Mouse (Mus musculus) cortical plate, adult 2 months (tissue): Measurements from ENCODE around the gene Vmn1r85. TPM values are rescaled to one million over a fixed set of nuclear protein-coding genes. Genes with fewer than 3 reads are reported as not detected.

Experiments used
- H3K27ac ChIP-seq: fragments of 200-500 bp; 2 replicates; pipeline ENCODE4 v1.5.1; 2012; ENCODE audit warnings: low read length, control low read depth, inconsistent platforms; ENCODE audit not compliant: insufficient read depth
- H3K4me1 ChIP-seq: fragments of 200-500 bp; 2 replicates; pipeline ENCODE4 v1.6.1; 2011; ENCODE audit warnings: low read length; ENCODE audit not compliant: control insufficient read depth, insufficient read depth
- H3K4me3 ChIP-seq: fragments of 200-500 bp; 2 replicates; pipeline ENCODE4 v1.5.1; 2011; ENCODE audit warnings: mild to moderate bottlenecking, low read length, control low read depth; ENCODE audit not compliant: insufficient read depth
- CTCF ChIP-seq: fragments of 200-500 bp; IDR thresholded peaks from 2 replicates; pipeline ENCODE4 v1.5.1; 2011; ENCODE audit warnings: mild to moderate bottlenecking, control low read depth, low read length; ENCODE audit not compliant: insufficient read depth; ENCODE audit errors: extremely low read depth
- POLR2A ChIP-seq: fragments of 200-500 bp; IDR thresholded peaks from 2 replicates; pipeline ENCODE4 v1.6.1; 2011; ENCODE audit warnings: mild to moderate bottlenecking, low read length, control low read depth; ENCODE audit not compliant: insufficient read depth; ENCODE audit errors: extremely low read depth
- polyA plus RNA-seq: library from polyadenylated mRNA; depleted of rRNA; stranded (reverse); fragments of >200 nt; gene quantifications from 2 replicates; pipeline ENCODE4 v1.2.3, GENCODE M21; 2012

The Vmn1r85 gene
- polyA plus RNA-seq, 1 experiment: not detected

GRCm38 (mm10) chr7:13041256-13041655, 53.7 kb downstream of the Vmn1r85 start:
- TF ChIP-seq CTCF: no peak
- no peak for TF ChIP-seq POLR2A

GRCm38 (mm10) chr7:13039181-13039580, 55.8 kb downstream of the Vmn1r85 start:
- peak overlapping the region; percentile 100; the same call in 1 of the 2 replicates for H3K27ac ChIP-seq
- TF ChIP-seq POLR2A: no peak
- no peak for TF ChIP-seq CTCF
- H3K4me1 ChIP-seq: peaks cover 3% of the 10 kb centered on the region; the same call in 1 of the 2 replicates
- no peak overlapping the region; the same call in 1 of the 2 replicates for H3K4me3 ChIP-seq

More at GRCm38 (mm10) chr7:13041256-13041655, 53.7 kb downstream of the Vmn1r85 start:
- Histone ChIP-seq H3K27ac (no peak overlapping the region), H3K4me3 (no peak overlapping the region), H3K4me1 (peaks cover 3% of the 10 kb centered on the region; the same call in 1 of the 2 replicates)

GRCm38 (mm10) chr7:13038621-13039169, 56.3 kb downstream of the Vmn1r85 start:
- peak overlapping the region; percentile 100 for H3K27ac ChIP-seq
- TF ChIP-seq POLR2A (no peak), CTCF (no peak)
- H3K4me3 ChIP-seq: peak overlapping the region; percentile 74

GRCm38 (mm10) chr7:13037901-13038555, 56.9 kb downstream of the Vmn1r85 start, which contains the start of gene Ube2m:
Gene Ube2m (minus strand): TSS chr7:13038275.
- peaks cover 3% of the 10 kb centered on the region; the same call in 1 of the 2 replicates for H3K4me1 ChIP-seq
- TF ChIP-seq POLR2A (peak; percentile 55; the same call in 1 of the 2 replicates), CTCF (no peak)
- peak within 1 kb of the TSS; percentile 74 for H3K4me3 ChIP-seq
- H3K27ac ChIP-seq: peak within 1 kb of the TSS; percentile 100

More at GRCm38 (mm10) chr7:13038621-13039169, 56.3 kb downstream of the Vmn1r85 start:
- H3K4me1 ChIP-seq: peaks cover 3% of the 10 kb centered on the region; the same call in 1 of the 2 replicates

GRCm38 (mm10) chr7:13037366-13037765, 57.6 kb downstream of the Vmn1r85 start:
- H3K4me1 ChIP-seq: peaks cover 3% of the 10 kb centered on the region; the same call in 1 of the 2 replicates
- TF ChIP-seq POLR2A (no peak), CTCF (no peak)
- H3K27ac ChIP-seq: peak overlapping the region; percentile 91
- H3K4me3 ChIP-seq: peak overlapping the region; percentile 74

GRCm38 (mm10) chr7:13036806-13037205, 58.2 kb downstream of the Vmn1r85 start:
- Histone ChIP-seq H3K4me1 (peaks cover 3% of the 10 kb centered on the region; the same call in 1 of the 2 replicates), H3K4me3 (peak overlapping the region; percentile 74), H3K27ac (0 out of 2 replicates have a peak overlapping the region, but pooled peaks have one; percentile 91)
- TF ChIP-seq CTCF (no peak), POLR2A (no peak)

GRCm38 (mm10) chr7:13035211-13035855, 59.6 kb downstream of the Vmn1r85 start:
- no peak overlapping the region for H3K27ac ChIP-seq
- TF ChIP-seq CTCF (no peak), POLR2A (no peak)
- H3K4me1 ChIP-seq: peaks cover 3% of the 10 kb centered on the region; the same call in 1 of the 2 replicates
- H3K4me3 ChIP-seq: peak overlapping the region; percentile 61; the same call in 1 of the 2 replicates

- peaks cover 3% of the 10 kb centered on the region; the same call in 1 of the 2 replicates for H3K4me1 ChIP-seq
Measured at GRCm38 (mm10) chr7:13034148-13034977, 60.6 kb downstream of the Vmn1r85 start, which contains the start of gene Chmp2a. Gene Chmp2a (minus strand): TSS chr7:13034807.

More at GRCm38 (mm10) chr7:13034148-13034977, 60.6 kb downstream of the Vmn1r85 start, which contains the start of gene Chmp2a:
- peak; percentile 95 for TF ChIP-seq POLR2A
- no peak for TF ChIP-seq CTCF
- Histone ChIP-seq H3K4me3 (peak within 1 kb of the TSS; percentile 61), H3K27ac (peak within 1 kb of the TSS; percentile 61)
